Mouse (Mus musculus): Measurements from ENCODE around the gene Ltbp3.

Gene Ltbp3

DNA sequence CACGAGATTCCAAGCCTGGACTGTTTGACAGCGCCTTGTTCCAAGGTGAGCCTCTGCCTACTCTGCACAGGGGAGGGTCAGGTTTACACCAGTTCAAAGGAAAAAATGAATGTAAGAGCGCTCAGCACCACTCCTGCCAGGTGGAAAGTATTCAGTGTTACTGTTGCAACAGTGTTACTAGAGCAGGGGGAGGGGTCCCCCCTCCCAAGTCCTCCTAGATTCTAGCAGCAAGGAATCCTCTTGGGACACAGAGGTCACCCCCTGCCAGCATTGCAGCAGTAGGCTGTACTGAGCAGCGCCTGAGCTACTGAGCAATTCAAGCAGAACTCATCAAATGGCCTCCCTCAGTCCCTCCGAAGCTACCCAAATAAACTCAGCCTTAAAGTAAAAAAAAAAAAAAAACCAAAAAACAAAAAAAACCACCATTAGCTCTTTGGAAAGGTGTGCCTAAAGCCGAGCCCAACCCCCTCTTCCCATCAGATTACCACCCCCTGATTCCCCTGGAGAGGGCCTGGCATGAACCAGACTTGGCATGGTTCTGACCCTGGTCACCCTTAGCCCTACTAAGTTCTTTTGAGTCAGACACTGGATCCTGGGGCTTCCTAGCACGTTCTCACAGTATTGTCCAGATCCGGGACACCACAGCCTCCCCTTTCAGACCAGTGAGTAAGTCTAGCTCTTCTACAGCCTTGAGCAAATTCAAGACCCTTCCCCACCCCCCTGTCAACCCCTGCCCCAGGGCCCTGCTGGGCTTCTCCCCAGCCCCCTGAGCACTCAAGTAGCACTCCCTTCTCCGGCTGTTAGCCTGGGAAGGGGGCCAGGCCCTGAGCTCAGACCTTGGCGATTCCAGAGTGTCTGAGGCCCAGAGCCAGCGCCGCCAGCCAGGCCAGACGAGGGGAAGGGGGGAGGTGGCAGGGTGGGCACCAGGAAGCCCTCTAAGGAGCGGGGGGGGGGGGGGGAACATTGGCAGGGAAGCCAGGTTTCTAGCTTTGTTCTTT is at the start of gene Ltbp3:
Ltbp3 (plus strand) TSS at position 585 of the 998 bp plus-strand sequence.
- DNase-seq: no peak

- DNase-seq: no peak
Measured at GRCm38 (mm10) chr19:5691601-5692000, 49.1 kb upstream of the Ltbp3 start.

DNA sequence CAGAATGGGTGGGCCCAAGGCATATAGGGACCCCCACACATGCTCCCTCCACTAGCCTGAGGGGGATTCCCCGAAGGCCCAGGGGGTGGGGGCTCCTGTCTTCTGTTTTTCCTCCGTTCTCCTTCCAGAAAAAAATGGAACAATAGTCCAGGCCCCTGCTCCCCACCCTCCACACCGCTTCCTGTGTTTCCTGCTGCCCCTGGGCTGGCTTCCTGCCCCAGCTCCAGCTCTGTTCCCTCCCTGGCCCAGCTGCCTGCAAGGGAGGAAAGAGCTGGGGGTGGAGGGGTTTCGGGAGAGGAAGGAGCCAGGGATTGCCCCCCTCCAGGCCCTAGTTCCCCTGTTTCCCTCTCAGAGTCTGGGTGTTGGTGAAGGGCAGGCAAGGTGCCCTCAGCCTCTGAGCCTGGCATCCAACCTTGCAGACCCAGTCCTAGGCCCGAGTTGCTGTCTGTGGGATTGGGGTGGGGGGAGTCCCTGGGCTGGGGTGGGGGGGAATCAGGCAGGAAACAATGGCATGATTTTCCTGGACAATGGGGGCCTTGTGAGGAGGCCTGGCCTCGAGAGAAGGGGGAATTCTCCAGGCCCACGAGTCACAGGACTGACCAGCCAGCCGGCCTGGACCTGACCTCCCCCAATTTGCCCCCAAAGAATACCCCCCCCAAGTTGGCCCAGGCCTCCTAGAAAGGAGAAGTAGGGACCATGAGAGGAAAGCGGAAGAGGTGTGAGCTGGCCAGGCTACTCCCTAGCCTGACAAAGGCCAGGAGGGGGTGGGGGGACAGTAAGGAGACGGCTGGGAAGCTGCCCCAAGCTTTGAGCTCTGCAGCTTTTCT is 48.4 kb upstream of the Ltbp3 start:
- no peak for DNase-seq

GRCm38 (mm10) chr19:5692913-5693396 is 47.7 kb upstream of the Ltbp3 start:
- DNase-seq: no peak

DNA sequence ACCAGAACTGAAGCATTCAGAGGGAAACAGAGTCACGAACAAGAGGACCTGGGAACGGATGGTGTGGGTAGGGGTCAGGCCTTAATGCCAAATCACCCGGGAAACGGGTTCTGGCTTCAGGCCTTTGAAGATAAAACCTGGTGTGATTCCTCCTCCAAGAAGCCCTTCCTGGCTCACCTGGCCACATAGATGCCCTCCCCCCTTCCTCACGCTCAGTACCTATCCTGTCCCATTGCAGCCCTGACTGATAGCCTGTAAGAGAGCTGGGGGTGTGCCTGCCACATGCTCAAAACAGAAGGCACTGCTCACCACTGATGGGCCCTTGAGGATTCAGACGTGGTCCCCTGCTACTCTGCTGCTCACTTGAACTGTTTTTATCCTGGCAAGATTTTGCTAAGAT is 46.9 kb upstream of the Ltbp3 start:
- no peak for DNase-seq

DNA sequence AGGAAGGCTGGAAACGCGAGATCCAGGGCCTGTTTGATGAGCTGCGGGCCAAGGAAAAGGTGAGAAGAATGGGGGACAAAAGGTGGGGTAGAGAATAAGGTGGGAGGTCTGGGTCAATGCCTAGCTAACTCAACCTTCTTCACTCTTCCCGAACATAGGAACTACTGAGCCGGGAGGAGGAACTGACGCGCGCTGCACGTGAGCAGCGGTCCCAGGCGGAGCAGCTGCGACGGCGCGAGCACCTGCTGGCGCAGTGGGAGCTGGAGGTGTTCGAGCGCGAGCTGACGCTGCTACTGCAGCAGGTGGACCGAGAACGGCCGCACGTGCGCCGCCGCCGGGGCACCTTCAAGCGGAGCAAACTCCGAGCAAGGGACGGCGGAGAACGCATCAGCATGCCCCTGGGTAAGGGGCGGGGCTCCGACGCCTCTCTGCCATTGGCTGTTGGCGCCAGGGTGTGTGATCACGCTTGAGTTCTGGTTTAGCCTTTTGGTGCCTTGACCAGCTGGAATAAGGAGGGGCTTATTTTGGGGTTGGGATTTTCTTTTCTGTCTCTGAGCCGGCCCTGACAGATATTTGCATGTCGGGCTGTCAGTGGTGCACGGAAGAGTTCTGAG is 44.7 kb upstream of the Ltbp3 start:
- DNase-seq: no peak

GRCm38 (mm10) chr19:5704163-5704800 is 36.4 kb upstream of the Ltbp3 start, which contains the start of gene Kcnk7:
TSS of gene Kcnk7 (plus strand) at chr19:5704367.
- DNase-seq: no peak

DNA sequence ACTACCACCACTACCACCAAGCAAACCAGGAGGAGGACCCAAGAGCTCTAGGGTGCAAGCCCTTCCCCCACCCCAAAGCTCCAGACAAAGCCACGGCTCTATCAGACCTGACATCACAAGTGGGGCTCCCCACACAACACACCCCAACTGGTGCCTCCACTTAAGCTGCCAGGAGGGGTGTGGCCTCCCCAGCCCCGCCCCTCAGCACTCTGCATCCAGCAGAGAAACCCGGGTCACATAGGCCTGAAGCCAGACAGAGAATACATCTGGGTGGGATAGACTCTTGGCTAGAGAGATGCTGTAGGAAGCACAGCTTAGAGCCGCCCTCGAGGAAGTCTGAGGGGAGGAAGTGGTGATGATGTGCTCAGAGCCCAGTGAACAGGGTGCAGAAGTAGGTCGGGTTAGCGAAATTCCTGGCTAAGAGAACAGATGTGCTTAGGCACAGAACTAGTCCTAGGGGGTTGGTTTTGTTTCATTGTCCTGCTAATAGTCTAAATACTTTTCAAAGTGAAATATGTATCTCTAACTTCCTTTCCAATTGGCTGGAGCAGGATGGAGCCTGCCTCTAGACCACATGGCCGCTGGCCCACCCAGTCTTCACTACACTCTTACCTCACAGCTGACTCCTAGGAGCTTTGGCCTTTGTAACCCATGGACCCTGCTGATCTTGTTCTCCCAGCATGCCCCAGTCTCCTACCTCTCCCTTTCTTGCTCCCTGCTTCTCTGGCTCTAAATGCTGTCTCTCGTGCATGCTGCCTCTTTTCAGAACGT is 35.7 kb upstream of the Ltbp3 start:
- DNase-seq: no peak

DNA sequence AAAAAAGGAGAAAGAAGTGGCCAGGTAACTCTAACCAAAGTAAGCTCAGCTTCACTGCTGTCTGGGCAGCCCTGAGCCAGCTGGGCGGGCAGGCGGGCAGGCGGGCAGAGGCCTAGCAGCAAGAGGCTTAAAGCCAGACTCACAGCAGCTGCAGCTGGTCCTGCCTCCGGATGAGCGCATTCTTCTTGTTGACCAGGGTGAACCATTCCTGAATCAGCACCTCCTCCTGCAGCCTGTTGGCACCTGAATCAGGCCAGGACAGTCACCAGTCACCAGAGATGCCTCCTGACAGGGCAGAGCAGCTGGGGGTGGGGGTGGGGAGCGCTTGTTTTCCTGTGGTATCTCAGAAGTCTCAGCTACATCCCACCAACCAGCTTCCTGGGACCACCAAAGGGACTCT is 30.6 kb upstream of the Ltbp3 start:
- DNase-seq: no peak

DNA sequence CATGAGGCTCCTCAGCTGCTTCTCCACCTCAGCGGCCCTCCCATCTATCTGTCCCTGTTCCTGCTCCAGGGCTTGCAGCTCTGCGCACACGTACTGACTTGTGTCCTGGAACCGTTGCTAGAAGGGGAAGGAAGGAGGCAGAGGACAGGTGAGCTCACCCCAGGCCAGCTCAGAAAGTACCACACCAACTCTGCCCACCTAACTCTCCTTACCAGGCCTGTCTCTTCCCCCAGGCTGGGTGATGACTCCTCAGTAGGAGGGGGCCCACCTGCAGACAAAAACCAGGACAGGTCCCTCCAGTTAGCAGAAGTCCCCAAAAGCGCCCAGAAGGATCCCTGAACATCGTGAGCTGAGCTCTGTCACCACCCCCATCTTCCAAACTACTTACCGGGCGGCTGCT is 30.1 kb upstream of the Ltbp3 start:
- DNase-seq: no peak

DNA sequence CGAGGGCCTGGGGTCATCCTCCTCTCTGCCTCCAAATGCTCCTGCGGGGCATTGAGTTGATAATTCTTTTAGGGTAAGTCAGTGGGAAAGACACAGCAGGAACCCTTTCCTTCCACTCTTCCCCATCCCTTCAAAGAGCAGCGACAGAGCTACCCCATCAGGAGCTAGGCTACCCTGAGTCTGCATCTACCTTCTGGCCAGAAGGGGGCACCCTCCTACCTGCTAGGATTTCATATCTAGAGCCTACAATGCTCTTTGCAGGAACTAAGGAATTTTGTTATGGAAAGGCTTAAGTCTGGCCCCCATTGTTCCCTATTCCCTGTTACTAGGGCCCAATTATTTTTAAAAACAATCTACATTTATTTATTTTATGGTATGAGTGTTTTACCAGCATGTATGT is 29.5 kb upstream of the Ltbp3 start:
- DNase-seq: no peak

GRCm38 (mm10) chr19:5711907-5712460 is 28.7 kb upstream of the Ltbp3 start:
- DNase-seq: no peak

GRCm38 (mm10) chr19:5713255-5713654 is 27.4 kb upstream of the Ltbp3 start:
- no peak for DNase-seq

- no peak for DNase-seq
Measured at GRCm38 (mm10) chr19:5713730-5714129, 27.0 kb upstream of the Ltbp3 start.

DNA sequence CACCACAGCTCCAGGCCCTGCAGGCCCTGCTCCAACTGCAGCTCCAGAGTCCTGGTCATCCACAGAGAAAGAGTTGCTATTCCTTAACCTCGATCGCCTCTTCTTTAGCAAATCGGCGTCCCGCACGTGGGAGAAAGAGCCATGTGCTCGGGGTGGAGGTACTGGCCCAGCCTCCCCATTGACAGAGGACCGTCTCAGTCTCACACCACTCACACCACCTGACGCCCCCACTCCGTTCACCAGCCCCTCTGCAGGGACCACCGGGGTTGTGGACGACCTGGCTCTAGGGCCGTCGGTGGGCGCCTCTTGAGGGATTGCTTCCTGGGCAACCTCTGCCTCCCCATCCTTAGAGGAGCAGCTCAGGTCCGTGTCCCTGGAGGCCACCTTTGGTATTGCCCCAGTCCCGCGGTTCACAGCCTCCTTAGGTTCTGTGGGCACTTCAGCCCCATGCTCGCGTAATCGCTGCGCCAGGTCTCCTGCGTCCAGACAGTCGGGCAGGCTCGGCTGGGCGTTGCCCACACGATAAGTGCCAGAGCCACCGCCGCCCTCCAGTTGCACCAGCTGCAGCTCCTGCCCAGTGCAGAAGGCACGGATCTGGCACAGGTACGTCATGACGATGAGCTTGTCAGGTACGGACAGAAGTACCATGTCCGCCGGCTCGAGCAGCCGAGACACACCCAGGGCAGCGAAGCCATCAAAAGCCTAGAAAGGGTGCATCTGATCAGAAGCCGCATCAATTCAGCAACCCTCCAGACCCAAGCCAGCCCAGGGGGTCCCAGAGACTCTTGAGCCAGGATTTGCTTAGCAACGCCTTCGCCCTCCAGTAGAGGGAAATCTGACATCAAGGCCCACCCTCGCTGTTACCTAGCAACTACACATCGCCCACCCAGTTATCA is 24.7 kb upstream of the Ltbp3 start:
- DNase-seq: peak; percentile 60

DNA sequence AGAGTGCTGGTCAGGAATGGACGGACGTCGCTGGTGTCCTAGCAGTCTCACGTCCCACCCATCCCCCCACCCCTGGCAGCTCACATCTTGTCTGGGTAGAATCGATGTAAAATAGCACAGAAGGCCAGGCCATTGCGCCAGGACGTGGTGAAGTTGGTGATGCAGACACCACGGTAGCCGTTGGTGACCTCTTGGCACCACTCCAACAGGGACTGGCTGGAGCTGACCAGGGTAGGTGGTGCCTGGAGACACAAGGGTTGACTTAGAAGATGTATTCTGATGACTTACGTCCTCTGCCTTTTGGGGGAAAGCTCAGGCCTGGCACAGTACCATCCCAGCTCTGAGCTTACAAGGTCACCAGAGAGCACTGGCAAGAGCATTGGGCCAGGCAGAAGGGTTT is 23.7 kb upstream of the Ltbp3 start:
- no peak for DNase-seq

DNA sequence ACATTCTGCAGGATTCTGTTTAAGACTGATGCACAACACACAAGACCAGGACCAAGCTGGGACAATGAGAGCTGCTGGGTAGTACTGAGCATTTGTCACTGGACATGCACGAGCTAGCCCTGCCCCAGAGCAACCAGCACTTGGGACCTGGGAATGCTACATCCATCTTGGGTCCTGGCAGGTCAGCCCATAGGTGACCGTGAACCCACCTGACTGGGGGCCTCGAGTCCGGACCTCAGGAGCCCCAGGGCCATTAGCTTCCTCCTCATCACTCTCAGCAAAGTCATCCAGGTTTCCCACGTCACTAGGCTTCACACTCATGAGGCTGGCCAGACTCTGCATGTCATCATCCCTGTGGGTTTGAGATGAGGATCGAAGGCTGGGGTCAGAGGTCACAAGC is 19.5 kb upstream of the Ltbp3 start:
- no peak for DNase-seq

GRCm38 (mm10) chr19:5722848-5723425 is 17.8 kb upstream of the Ltbp3 start:
- DNase-seq: no peak

- DNase-seq: no peak
Measured at GRCm38 (mm10) chr19:5723934-5724548, 16.7 kb upstream of the Ltbp3 start.

GRCm38 (mm10) chr19:5724549-5724941 is 16.2 kb upstream of the Ltbp3 start:
- no peak for DNase-seq
